Mouse (Mus musculus) forebrain, embryonic 14.5 days (tissue): ENCODE measurements around the gene Vmn2r117. TPM values are rescaled to one million over a fixed set of nuclear protein-coding genes. Genes with fewer than 3 reads are reported as not detected.
"Not testable (repeated sequence)": the region's sequence is repeated elsewhere in the genome, so short reads cannot be mapped to it uniquely, and the experiment has no call there.

ENCODE experiments used
- ATAC-seq: fragments of 200-750 bp; cut with Nextera tagmentation; 2 replicates; pipeline ENCODE4 v1.8.0; 2017; ENCODE audit warnings: mild to moderate bottlenecking, moderate library complexity
- DNase-seq: peaks from one replicate; pipeline ENCODE4 v3.0.0-alpha.2; 2015; ENCODE audit warnings: low spot score
- H3K27ac ChIP-seq: fragments of 300-500 bp; sonication (generic); 2 replicates; pipeline ENCODE4 v1.5.1; 2014; ENCODE audit warnings: low read depth, mild to moderate bottlenecking, control low read depth, low read length, moderate library complexity
- H3K27me3 ChIP-seq: fragments of 300-500 bp; sonication (generic); replicated peaks from 2 replicates; pipeline ENCODE4 v1.6.1; 2014; ENCODE audit warnings: low read length, control low read depth, mixed read lengths; ENCODE audit not compliant: control insufficient read depth, insufficient read depth
- H3K36me3 ChIP-seq: fragments of 300-500 bp; sonication (generic); 2 replicates; pipeline ENCODE4 v1.6.1; 2014; ENCODE audit warnings: low read length, control low read depth; ENCODE audit not compliant: control insufficient read depth, insufficient read depth
- H3K4me1 ChIP-seq: fragments of 300-500 bp; sonication (generic); 2 replicates; pipeline ENCODE4 v1.6.1; 2014; ENCODE audit warnings: antibody characterized with exemption, low read length, control low read depth; ENCODE audit not compliant: control insufficient read depth, insufficient read depth
- H3K4me2 ChIP-seq: fragments of 300-500 bp; sonication (generic); 2 replicates; pipeline ENCODE4 v1.6.1; 2014; ENCODE audit warnings: mild to moderate bottlenecking, control low read depth, low read length
- H3K4me3 ChIP-seq: fragments of 300-500 bp; sonication (generic); 2 replicates; pipeline ENCODE4 v1.5.1; 2014; ENCODE audit warnings: low read depth, low read length, control low read depth
- H3K9ac ChIP-seq: fragments of 300-500 bp; sonication (generic); 2 replicates; pipeline ENCODE4 v1.6.1; 2014; ENCODE audit warnings: mild to moderate bottlenecking, low read length, control low read depth, moderate library complexity
- H3K9me3 ChIP-seq: fragments of 300-500 bp; sonication (generic); replicated peaks from 2 replicates; pipeline ENCODE4 v1.6.1; 2016; ENCODE audit warnings: low read length, control low read depth, mixed read lengths; ENCODE audit not compliant: control insufficient read depth
- WGBS: fragments of 180-500 bp; shearing (Covaris S2); extraction: QIAGEN DNeasy Blood & Tissue Kit; methylation state at CpG from one replicate; pipeline ENCODE4 v1.1.7; 2014; 5-methylcytosine and 5-hydroxymethylcytosine counted together
- polyA plus RNA-seq: library from polyadenylated mRNA; unstranded; fragments of >200 nt; fragmentation: Nextera tagmentation; extraction: Ambion mirVana; gene quantifications from 2 replicates; pipeline ENCODE4 v1.2.1, GENCODE M21; 2014

Gene Vmn2r117
- not detected in 2 replicates for polyA plus RNA-seq

GRCm38 (mm10) chr17:23479599-23479998 is at the start of gene Vmn2r117:
Gene Vmn2r117, minus strand, starts transcription at chr17:23479699.
- H3K9ac ChIP-seq, result not testable (repeated sequence)

GRCm38 (mm10) chr17:23522941-23523732 is 43.6 kb upstream of the Vmn2r117 start:
- not testable (repeated sequence) for H3K36me3 ChIP-seq, ATAC-seq, H3K9ac ChIP-seq, H3K4me1 ChIP-seq, H3K4me3 ChIP-seq, H3K4me2 ChIP-seq, H3K27me3 ChIP-seq, DNase-seq, H3K27ac ChIP-seq, H3K9me3 ChIP-seq
- 81% methylated on average over 30 of the region's 30 CpGs for WGBS

More at GRCm38 (mm10) chr17:23479599-23479998, at the start of gene Vmn2r117:
- not testable (repeated sequence) for DNase-seq, H3K36me3 ChIP-seq, H3K9me3 ChIP-seq, H3K27me3 ChIP-seq, H3K27ac ChIP-seq, H3K4me1 ChIP-seq, H3K4me2 ChIP-seq, ATAC-seq, H3K4me3 ChIP-seq
- 83% methylated on average over 1 of the region's 1 CpGs for WGBS

DNA sequence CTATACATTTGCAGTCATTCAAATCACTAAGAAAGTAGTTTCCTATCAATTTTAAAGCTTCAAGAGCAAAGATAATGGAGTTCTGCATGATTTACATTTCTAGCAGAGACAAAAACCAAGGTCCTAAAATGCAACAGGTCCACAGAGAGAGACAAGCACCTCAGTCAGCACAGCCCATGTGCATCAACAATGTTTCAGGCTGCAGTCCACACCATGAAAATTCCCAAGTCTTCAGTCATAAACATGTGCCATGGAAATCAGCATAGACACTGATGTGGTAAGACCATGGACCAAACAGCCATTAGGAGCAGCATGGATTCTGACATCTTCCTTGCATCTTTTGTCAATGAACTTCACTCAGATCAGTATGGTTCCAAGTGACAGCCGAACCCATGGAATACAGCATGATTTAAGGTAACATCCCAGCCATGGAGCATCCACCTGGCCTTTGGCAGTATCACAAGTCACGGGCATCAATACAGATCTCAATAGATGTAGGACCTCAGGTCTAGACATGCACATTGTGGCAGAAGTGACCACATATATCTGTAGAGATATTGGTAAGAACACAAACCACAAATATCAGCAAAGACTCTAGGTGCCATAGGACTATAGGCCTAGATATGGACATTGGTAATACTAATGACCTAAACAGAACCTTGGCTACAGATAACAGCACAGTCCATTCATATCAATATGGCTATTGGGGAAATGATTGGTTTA is 39.4 kb upstream of the Vmn2r117 start:
- Histone ChIP-seq H3K4me3 (no peak overlapping the region), H3K27me3 (no peaks in the 10 kb centered on the region), H3K9ac (no peak overlapping the region), H3K36me3 (no peaks in the 10 kb centered on the region), H3K9me3 (peaks cover 9% of the 10 kb centered on the region; the same call in 1 of the 2 replicates), H3K4me1 (no peaks in the 10 kb centered on the region), H3K4me2 (no peak overlapping the region), H3K27ac (no peak overlapping the region)
- ATAC-seq (no peak), DNase-seq (no peak)
- WGBS, result 73% methylated on average over 2 of the region's 2 CpGs

- H3K9me3 ChIP-seq, result peaks cover 6% of the 10 kb centered on the region; the same call in 1 of the 2 replicates
- no peaks in the 10 kb centered on the region for H3K36me3 ChIP-seq
- WGBS, result 79% methylated on average over 6 of the region's 6 CpGs
- DNase-seq (no peak), ATAC-seq (no peak)
- H3K4me3 ChIP-seq, result no peak overlapping the region
- H3K9ac ChIP-seq, result no peak overlapping the region
- H3K4me1 ChIP-seq, result no peaks in the 10 kb centered on the region
- no peaks in the 10 kb centered on the region for H3K27me3 ChIP-seq
- no peak overlapping the region for H3K4me2 ChIP-seq
- no peak overlapping the region for H3K27ac ChIP-seq
Measured at GRCm38 (mm10) chr17:23433150-23433679, 46.3 kb downstream of the Vmn2r117 start.

Other genes starting within 250 kb of the Vmn2r117 start
- gene Vmn2r114, start 167.2 kb downstream of the Vmn2r117 start, polyA plus RNA-seq, result not detected in 2 replicates
- not detected in 2 replicates for gene Vmn2r115, start 136.0 kb downstream of the Vmn2r117 start, polyA plus RNA-seq
- gene Vmn2r116, start 95.1 kb downstream of the Vmn2r117 start, polyA plus RNA-seq, result not detected in 2 replicates
- 17.6 and 20.9 TPM in 2 replicates for gene Zfp213, start 84.5 kb upstream of the Vmn2r117 start, polyA plus RNA-seq
- 24.1 and 26.0 TPM in 2 replicates for gene Zfp13, start 119.8 kb upstream of the Vmn2r117 start, polyA plus RNA-seq
- gene Zscan10, start 121.2 kb upstream of the Vmn2r117 start, polyA plus RNA-seq, result not detected in 2 replicates
- gene Mmp25, start 165.6 kb upstream of the Vmn2r117 start, polyA plus RNA-seq, result 0.62 and 0.90 TPM in 2 replicates
- gene Bicdl2, start 180.8 kb upstream of the Vmn2r117 start, polyA plus RNA-seq, result not detected in 2 replicates
- 107 and 112 TPM in 2 replicates for gene Hcfc1r1, start 193.9 kb upstream of the Vmn2r117 start, polyA plus RNA-seq
- 43.8 and 45.9 TPM in 2 replicates for gene Thoc6, start 194.2 kb upstream of the Vmn2r117 start, polyA plus RNA-seq
- 2.6 and 2.9 TPM in 2 replicates for gene Tnfrsf12a, start 197.8 kb upstream of the Vmn2r117 start, polyA plus RNA-seq
- 0.24 and 0.25 TPM in 2 replicates for gene Cldn6, start 199.6 kb upstream of the Vmn2r117 start, polyA plus RNA-seq
- 1.6 and 2.3 TPM in 2 replicates for gene Cldn9, start 204.3 kb upstream of the Vmn2r117 start, polyA plus RNA-seq
- not detected in 2 replicates for gene 1520401A03Rik, start 243.1 kb upstream of the Vmn2r117 start, polyA plus RNA-seq
- gene Pkmyt1, start 246.6 kb upstream of the Vmn2r117 start, polyA plus RNA-seq, result 18.0 and 23.1 TPM in 2 replicates